Mouse (Mus musculus) testis, adult 2 months (tissue): ENCODE data around the gene Glb1l2. TPM values are rescaled to one million over a fixed set of nuclear protein-coding genes. Genes with fewer than 3 reads are reported as not detected.
A peak's percentile ranks its signal among the peaks of the same experiment; 100 is the strongest.

ENCODE experiments used
- H3K27ac ChIP-seq: fragments of 200-500 bp; 2 replicates; pipeline ENCODE4 v1.5.1; 2012; ENCODE audit warnings: low read depth, low read length; ENCODE audit not compliant: control insufficient read depth, insufficient read depth
- H3K27me3 ChIP-seq: fragments of 200-500 bp; 2 replicates; pipeline ENCODE4 v1.6.1; 2012; ENCODE audit warnings: mild to moderate bottlenecking, low read length, moderate library complexity; ENCODE audit not compliant: control insufficient read depth, insufficient read depth
- H3K36me3 ChIP-seq: fragments of 200-500 bp; 2 replicates; pipeline ENCODE4 v1.6.1; 2012; ENCODE audit warnings: mild to moderate bottlenecking, low read length; ENCODE audit not compliant: control insufficient read depth, insufficient read depth
- H3K4me1 ChIP-seq: fragments of 200-500 bp; 2 replicates; pipeline ENCODE4 v1.6.1; 2012; ENCODE audit warnings: low read length; ENCODE audit not compliant: control insufficient read depth, insufficient read depth
- H3K4me3 ChIP-seq: fragments of 200-500 bp; 2 replicates; pipeline ENCODE4 v1.5.1; 2012; ENCODE audit warnings: low read depth, mild to moderate bottlenecking, low read length, moderate library complexity, mixed read lengths; ENCODE audit not compliant: control insufficient read depth
- CTCF ChIP-seq: fragments of 200-500 bp; IDR thresholded peaks from 2 replicates; pipeline ENCODE4 v1.5.1; 2012; ENCODE audit warnings: low read depth, mild to moderate bottlenecking, inconsistent platforms, low read length, moderate library complexity; ENCODE audit not compliant: control insufficient read depth, insufficient read depth, insufficient replicate concordance
- POLR2A ChIP-seq: fragments of 200-500 bp; IDR thresholded peaks from 2 replicates; pipeline ENCODE4 v1.6.1; 2012; ENCODE audit warnings: low read depth, mild to moderate bottlenecking, inconsistent platforms, low read length, moderate library complexity; ENCODE audit not compliant: control insufficient read depth
- polyA plus RNA-seq: library from polyadenylated mRNA; depleted of rRNA; stranded (reverse); fragments of >200 nt; gene quantifications from 2 replicates; pipeline ENCODE4 v1.2.3, GENCODE M21; 2012; rRNA removed

The Glb1l2 gene
- polyA plus RNA-seq, 1 experiment, result 7.3 TPM

DNA sequence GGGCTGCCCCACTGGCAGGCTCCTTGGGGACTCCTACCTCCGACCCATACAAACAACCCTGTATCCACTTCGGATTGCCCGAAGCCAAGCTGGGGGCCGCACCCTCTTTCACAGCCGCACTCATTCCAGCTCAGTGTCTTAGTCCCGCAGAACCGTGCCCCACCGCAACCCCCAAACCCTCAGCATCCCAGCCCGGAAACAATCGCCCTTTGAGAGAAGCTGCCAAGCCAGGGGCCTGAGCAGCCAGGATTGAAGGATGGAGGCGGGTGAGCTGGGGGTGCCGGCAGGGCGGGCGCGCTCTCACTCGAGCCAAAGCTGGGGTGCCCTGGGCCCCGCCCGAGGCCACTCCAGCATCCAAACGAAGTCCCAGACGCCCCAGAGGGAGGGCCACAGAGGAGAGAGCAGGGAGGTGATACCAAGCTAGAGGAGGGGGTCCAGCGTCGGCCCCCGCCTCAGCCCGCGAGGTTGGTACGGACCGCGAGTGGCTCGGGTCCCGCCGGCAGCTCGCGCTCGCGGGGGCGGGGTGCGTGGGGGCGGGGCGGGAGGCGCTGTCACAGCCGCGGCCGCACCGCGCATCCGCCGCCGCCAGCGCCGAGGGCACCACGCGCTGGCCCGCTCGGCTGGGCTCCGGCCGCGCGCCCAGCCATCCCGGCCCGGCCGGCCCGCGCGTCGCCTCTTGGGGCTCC is 72.9 kb downstream of the Glb1l2 start, which contains the start of gene B3gat1:
Gene B3gat1, plus strand, starts transcription at position 523 of the 686 bp plus-strand sequence.
- TF ChIP-seq CTCF (no peak), POLR2A (no peak)
- Histone ChIP-seq H3K36me3 (no peaks in the 10 kb centered on the region), H3K27me3 (no peaks in the 10 kb centered on the region), H3K27ac (no peak within 1 kb of the TSS), H3K4me3 (peak within 1 kb of the TSS; percentile 70), H3K4me1 (peaks cover 11% of the 10 kb centered on the region)

DNA sequence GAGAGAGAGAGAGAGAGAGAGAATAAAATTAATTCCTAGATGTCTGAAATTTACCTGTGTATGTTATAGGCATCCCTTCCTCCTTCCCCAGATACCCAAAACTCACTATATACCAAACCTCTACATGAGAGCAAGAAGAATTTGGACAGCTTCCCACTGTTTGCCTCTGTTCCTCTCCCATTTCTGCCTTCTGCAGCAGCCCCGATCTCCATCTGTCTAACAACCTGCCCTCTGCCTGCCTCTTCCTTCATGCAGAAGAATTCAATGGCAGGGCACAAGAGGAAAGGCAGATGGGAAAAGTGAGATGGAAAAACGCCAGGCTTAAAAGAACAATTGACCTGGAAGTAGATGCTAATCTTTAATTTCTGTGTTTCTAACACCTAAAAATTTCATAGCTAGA is 77.7 kb downstream of the Glb1l2 start:
- Histone ChIP-seq H3K27ac (no peak overlapping the region), H3K36me3 (no peaks in the 10 kb centered on the region), H3K4me3 (no peak overlapping the region), H3K4me1 (peaks cover 6% of the 10 kb centered on the region), H3K27me3 (no peaks in the 10 kb centered on the region)
- TF ChIP-seq POLR2A (no peak), CTCF (no peak)

GRCm38 (mm10) chr9:26727445-26727844 is 78.8 kb downstream of the Glb1l2 start:
- TF ChIP-seq CTCF, result no peak
- TF ChIP-seq POLR2A, result no peak
- no peak overlapping the region for H3K4me3 ChIP-seq
- H3K27ac ChIP-seq, result no peak overlapping the region
- no peaks in the 10 kb centered on the region for H3K4me1 ChIP-seq
- H3K36me3 ChIP-seq, result no peaks in the 10 kb centered on the region
- H3K27me3 ChIP-seq, result no peaks in the 10 kb centered on the region

DNA sequence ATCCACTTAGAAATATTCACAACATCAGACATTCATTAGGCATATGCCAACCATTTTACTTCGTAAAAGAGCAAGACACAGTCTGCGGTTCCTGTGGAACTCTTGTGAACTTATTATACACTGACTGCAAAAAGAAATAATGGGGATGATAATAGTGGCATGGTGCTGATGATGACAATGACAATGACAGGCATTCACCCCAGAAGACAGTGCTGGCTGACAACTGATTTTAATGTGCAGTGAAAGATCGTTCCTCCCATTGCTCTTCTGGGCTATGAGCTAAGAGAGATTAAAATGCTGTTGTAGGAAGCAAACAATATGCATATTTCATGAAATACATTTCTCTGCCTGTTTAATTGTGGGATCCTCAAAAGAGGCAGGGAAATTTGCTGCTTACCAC is 80.6 kb downstream of the Glb1l2 start:
- H3K27me3 ChIP-seq, result no peaks in the 10 kb centered on the region
- H3K4me3 ChIP-seq, result no peak overlapping the region
- no peaks in the 10 kb centered on the region for H3K36me3 ChIP-seq
- no peak overlapping the region for H3K27ac ChIP-seq
- no peak for TF ChIP-seq CTCF
- TF ChIP-seq POLR2A, result no peak
- no peaks in the 10 kb centered on the region for H3K4me1 ChIP-seq

DNA sequence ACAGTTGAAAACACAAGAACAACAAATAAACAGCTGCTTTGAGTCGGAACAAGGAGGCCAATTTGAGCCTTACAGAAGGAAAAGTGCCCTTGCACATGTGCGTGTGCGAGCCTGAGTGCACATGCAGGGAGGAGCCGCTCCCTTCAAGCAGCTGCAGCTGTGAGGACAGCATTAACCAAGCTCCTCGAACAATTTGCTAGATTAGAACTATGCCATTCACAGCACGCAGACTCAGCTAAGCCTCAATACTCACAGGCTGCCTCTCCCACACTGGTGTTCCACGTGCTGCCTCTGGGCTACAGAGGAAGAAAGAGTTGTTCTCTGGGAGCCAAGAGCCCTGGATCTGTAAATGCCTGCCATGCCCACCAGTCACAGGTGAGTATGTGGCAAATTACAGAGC is 84.5 kb downstream of the Glb1l2 start:
- Histone ChIP-seq H3K36me3 (no peaks in the 10 kb centered on the region), H3K27me3 (no peaks in the 10 kb centered on the region), H3K4me1 (no peaks in the 10 kb centered on the region), H3K27ac (no peak overlapping the region), H3K4me3 (no peak overlapping the region)
- TF ChIP-seq CTCF (no peak), POLR2A (no peak)

- Histone ChIP-seq H3K27me3 (no peaks in the 10 kb centered on the region), H3K4me3 (no peak overlapping the region), H3K36me3 (no peaks in the 10 kb centered on the region), H3K4me1 (no peaks in the 10 kb centered on the region), H3K27ac (no peak overlapping the region)
- no peak for TF ChIP-seq POLR2A
- TF ChIP-seq CTCF, result no peak
Measured at GRCm38 (mm10) chr9:26718388-26718787, 87.9 kb downstream of the Glb1l2 start.

Other genes starting within 250 kb of the Glb1l2 start
- 0.04 and 0.12 TPM in 2 replicates for gene B3gat1, start 72.7 kb downstream of the Glb1l2 start, polyA plus RNA-seq
- gene Glb1l3, start 54.4 kb upstream of the Glb1l2 start, polyA plus RNA-seq, result 75.8 and 107 TPM in 2 replicates
- gene Gm1110, start 116.6 kb upstream of the Glb1l2 start, polyA plus RNA-seq, result 0.16 TPM in 1 of 2 replicates, not detected in the other
- 12.5 and 14.1 TPM in 2 replicates for gene Acad8, start 193.1 kb upstream of the Glb1l2 start, polyA plus RNA-seq
- 24.6 and 25.9 TPM in 2 replicates for gene Thyn1, start 193.2 kb upstream of the Glb1l2 start, polyA plus RNA-seq
- 6.4 TPM in 2 replicates for gene Vps26b, start 223.6 kb upstream of the Glb1l2 start, polyA plus RNA-seq
- 15.3 and 16.4 TPM in 2 replicates for gene Ncapd3, start 223.7 kb upstream of the Glb1l2 start, polyA plus RNA-seq